Mouse (Mus musculus): Measurements from ENCODE around the gene Tanc1. TPM values are rescaled to one million over a fixed set of nuclear protein-coding genes. Genes with fewer than 3 reads are reported as not detected.
A peak's percentile ranks its signal among the peaks of the same experiment; 100 is the strongest.

Gene Tanc1
- total RNA-seq, 2 experiments from 2014 or later = 15.2 to 15.7 TPM

- DNase-seq (ENCODE audit: low spot score in 2 of 2) = no peak
Observed at GRCm38 (mm10) chr2:59713626-59714556, 102.0 kb downstream of the Tanc1 start.

GRCm38 (mm10) chr2:59714992-59715391, 103.2 kb downstream of the Tanc1 start:
- no peak for DNase-seq (ENCODE audit: low spot score in 2 of 2)

- no peak for DNase-seq (ENCODE audit: low spot score in 2 of 2)
Observed at GRCm38 (mm10) chr2:59716461-59716860, 104.6 kb downstream of the Tanc1 start.

- DNase-seq (ENCODE audit: low spot score in 2 of 2) = no peak
Observed at GRCm38 (mm10) chr2:59717746-59718294, 106.0 kb downstream of the Tanc1 start.

- DNase-seq (ENCODE audit: low spot score in 2 of 2) = no peak
Observed at GRCm38 (mm10) chr2:59718601-59719416, 107.0 kb downstream of the Tanc1 start.

GRCm38 (mm10) chr2:59719831-59720230, 108.0 kb downstream of the Tanc1 start:
- no peak for DNase-seq (ENCODE audit: low spot score in 2 of 2)

- no peak for DNase-seq (ENCODE audit: low spot score in 2 of 2)
Observed at GRCm38 (mm10) chr2:59721119-59721518, 109.3 kb downstream of the Tanc1 start.

- no peak for DNase-seq (ENCODE audit: low spot score in 2 of 2)
Observed at GRCm38 (mm10) chr2:59721758-59722157, 109.9 kb downstream of the Tanc1 start.

GRCm38 (mm10) chr2:59723311-59723710, 111.5 kb downstream of the Tanc1 start:
- DNase-seq (ENCODE audit: low spot score in 2 of 2) = no peak

- no peak for DNase-seq (ENCODE audit: low spot score in 2 of 2)
Observed at GRCm38 (mm10) chr2:59725518-59726185, 113.8 kb downstream of the Tanc1 start.

- DNase-seq (ENCODE audit: low spot score in 2 of 2) = no peak
Observed at GRCm38 (mm10) chr2:59731831-59732230, 120.0 kb downstream of the Tanc1 start.

GRCm38 (mm10) chr2:59733410-59733809, 121.6 kb downstream of the Tanc1 start:
- DNase-seq (ENCODE audit: low spot score in 2 of 2) = no peak

- no peak for DNase-seq (ENCODE audit: low spot score in 2 of 2)
Observed at GRCm38 (mm10) chr2:59736401-59736898, 124.6 kb downstream of the Tanc1 start.

GRCm38 (mm10) chr2:59737368-59737767, 125.5 kb downstream of the Tanc1 start:
- no peak for DNase-seq (ENCODE audit: low spot score in 2 of 2)

GRCm38 (mm10) chr2:59738356-59738755, 126.5 kb downstream of the Tanc1 start:
- DNase-seq (ENCODE audit: low spot score in 2 of 2) = no peak

- no peak for DNase-seq (ENCODE audit: low spot score in 2 of 2)
Observed at GRCm38 (mm10) chr2:59739036-59739435, 127.2 kb downstream of the Tanc1 start.

- DNase-seq (ENCODE audit: low spot score in 2 of 2) = no peak
Observed at GRCm38 (mm10) chr2:59742500-59743116, 130.8 kb downstream of the Tanc1 start.

- DNase-seq (ENCODE audit: low spot score in 2 of 2) = peak; percentile 51 to 54
Observed at GRCm38 (mm10) chr2:59745428-59745827, 133.6 kb downstream of the Tanc1 start.

- DNase-seq (ENCODE audit: low spot score in 2 of 2) = peak; percentile 35 to 37
Observed at GRCm38 (mm10) chr2:59746070-59746469, 134.2 kb downstream of the Tanc1 start.

- no peak for DNase-seq (ENCODE audit: low spot score in 2 of 2)
Observed at GRCm38 (mm10) chr2:59747757-59748156, 135.9 kb downstream of the Tanc1 start.

Data from adrenal gland, adult 18-20 months (tissue).